Mouse (Mus musculus) lung, postnatal 10 days (tissue): Measurements from ENCODE around the gene Tfpi.
"Not testable (repeated sequence)": the region's sequence is repeated elsewhere in the genome, so short reads cannot be mapped to it uniquely, and the experiment has no call there.

Source experiments
- DNase-seq: peaks from one replicate; pipeline ENCODE4 v3.0.0; 2021

The Tfpi gene

DNA sequence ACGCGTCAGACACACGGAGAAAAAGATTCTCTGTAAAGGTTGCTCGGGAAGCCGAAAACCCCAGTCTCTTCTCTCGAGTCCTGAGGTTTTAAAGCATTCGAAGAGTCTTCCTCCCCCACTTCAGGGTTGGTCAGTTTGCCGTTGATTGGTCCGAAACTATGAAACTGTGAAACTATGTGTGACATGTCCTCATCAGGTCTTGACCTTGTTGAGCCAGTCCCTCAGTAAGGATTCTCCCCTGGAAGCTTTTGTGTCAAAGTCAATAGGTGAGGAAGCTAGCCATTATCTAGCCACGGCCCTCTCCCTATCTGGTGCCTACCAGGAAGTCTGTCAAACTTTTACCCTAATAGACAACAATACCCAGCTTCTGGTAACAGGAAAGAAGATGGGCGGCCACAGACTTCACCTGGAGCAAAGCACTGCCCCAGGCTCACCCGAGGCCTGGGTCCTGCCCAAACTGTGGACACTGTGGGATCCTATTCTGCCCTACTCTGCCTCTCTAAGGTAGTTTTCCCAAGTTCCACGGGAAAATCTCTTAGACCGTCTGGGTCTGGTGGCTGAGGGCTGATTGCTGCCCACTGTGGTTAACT is 2.5 kb downstream of the Tfpi start:
- no peak for DNase-seq

DNA sequence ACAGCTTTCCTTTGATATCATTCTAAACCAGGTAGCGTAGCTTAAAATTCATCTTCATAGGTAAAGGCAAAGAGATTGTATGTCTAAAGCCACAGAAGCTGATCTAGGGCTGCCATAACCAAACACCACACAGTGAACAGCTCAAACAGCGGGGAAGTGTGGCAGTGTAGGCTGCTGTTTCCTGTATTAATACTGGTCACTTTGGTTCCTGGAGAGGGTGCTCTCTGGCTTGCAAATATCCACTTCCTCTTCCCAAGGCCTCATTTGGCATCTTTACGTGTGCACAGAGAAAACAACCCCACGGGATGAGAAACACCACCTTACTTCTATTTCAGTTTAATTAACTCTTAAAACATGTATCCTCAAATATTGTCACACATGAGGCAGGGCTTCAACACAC is 9.2 kb downstream of the Tfpi start:
- DNase-seq: no peak

DNA sequence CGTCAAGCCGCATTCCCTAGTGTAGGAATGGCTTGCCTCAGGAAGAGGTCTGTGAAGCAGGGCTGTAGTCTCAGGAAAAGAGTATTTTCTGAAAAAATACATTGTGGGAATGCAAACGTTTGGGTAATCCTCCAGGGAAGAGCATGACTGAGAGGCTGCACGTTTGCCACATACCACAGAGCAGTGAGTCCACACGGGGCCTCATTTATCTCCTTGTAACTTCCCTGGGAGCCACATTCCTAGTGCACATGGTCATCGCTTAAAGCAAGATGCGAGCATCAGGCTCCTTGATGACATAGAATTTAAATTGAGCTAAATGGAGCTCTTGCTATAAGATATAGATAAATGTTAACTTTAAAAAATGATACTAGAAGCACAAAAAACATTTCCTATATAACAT is 11.6 kb downstream of the Tfpi start:
- no peak for DNase-seq

DNA sequence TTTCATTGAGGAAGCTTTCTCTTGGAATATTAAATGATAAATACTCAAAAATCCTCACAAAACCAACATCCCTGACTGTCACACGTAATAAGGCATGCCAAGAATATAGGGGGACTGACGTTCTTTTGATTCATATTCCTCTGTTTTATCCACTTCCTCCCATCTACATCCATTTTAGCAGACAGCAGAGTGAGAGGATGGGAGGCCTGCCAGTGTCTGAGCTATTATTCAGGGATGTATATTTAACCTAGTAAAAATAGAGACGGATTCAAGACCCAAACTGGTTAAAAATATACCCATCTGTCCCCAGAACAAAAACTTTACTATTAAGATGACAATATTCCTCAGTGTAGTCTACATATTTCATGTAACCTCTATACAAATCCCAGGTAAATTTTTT is 14.2 kb downstream of the Tfpi start:
- DNase-seq: no peak

DNA sequence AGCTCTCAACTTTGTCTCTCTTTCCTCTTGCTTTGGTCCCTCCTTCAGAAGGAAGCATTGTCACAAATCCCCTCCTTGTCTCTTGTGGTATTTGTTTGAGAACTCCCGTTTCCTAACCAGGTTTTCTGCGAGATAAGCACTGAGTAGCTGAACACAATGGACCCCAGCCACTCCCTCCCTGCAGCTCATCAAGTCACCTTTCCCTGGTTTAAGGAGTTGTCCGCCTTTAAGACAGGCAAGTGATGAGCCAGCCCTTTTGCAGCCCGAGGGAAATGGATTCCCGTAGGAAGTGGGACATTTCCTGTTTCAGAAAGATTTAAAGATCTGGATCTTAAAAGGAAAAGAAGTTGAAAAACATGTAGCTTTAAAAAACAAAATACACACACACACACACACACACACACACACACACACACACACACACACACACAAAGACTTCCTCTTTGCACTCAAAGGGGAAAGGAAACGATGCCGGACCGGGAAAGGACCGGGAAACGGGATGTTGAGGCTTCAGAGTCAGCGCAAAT is 16.9 kb downstream of the Tfpi start:
- peak; percentile 74 for DNase-seq

DNA sequence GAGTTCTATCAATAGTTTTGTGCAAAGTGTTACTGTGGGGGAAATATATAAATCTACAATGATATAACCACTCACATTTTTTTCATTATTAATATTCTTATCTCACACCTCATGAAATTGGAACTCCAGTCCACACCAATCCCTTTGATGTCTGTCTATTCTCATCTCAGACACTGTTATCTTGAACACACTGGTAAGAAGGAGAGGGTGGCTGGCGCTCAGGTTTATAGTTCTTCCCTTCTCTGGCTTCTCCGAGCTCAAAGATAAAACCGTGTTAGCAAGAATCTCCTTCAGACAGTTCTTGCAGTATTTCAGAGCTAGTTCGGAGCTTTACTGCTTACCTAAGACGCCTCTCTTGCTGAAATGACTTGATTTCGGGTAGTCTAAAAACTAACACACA is 19.4 kb downstream of the Tfpi start:
- no peak for DNase-seq

DNA sequence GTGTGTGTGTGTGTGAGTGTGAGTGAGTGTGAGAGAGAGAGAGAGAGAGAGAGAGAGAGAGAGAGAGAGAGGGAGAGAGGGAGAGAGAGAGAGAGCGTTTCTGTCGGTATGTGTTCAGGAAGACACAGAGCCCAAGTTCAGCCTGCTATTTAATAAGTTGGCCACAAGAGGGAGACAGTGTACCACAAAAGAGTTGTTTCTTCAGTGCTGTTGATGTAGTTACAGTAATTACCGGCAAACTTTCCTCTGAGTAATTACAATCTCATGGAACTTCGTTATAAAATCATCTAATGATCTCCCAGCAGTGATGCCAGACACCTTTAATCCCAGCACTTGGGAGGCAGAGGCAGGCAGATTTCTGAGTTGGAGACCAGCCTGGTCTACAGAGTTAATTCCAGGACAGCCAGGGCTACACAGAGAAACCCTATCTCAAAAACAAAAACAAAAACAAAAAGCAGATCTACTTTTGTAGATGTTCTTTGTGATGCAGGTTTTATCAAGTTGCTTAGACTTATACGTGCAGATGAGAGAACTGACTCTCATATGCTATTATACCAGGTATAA is 21.3 kb downstream of the Tfpi start:
- DNase-seq: peak; percentile 82

DNA sequence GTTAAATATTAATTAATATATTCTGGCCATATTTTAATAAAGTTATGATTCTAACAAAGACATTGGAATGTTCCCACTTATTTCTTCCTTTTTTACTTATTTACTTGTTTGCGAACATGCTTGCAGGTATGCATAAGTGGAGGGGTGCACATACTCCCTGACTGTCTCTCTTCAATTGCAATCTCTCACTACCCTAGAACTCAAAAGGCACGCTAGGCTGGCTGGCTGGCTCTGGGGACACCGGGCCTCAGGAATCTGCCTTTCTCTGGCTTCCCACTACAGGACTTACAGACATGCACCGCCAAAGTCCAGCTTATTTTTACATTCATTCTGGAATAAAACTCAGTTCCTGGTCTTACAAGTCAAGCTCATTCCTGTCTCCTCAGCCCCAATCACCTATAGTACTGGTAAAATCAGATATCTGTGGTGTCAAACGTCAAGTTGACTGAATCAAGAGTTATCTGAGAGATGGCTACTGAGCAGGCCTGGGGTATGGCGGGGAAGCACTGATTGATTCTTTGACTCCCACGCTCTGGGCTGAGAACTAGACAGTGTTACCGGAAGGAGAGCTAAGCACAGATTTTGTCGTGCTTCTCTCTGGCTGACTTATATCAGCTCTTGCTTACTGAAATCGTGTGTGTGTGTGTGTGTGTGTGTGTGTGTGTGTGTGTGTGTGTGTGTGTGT is 21.9 kb downstream of the Tfpi start:
- peak; percentile 14 for DNase-seq

DNA sequence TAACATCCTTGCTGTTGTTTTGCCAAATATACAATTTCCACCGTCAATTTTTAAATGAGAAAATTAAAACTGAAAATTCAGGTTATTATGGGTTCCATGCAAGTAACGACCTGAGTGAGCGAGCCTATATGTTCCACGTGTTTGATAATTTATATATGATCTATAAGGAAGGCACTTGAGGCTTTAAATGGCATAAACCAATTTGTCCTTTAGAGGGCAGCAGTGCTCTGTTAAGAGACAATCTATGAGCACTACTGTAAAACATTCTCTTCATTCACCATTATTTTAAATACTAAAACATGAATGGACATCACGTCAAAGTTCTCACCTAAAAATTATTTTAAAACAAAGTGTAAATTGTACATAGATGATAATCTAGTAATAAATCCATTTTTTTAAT is 22.5 kb downstream of the Tfpi start:
- DNase-seq: peak; percentile 53

DNA sequence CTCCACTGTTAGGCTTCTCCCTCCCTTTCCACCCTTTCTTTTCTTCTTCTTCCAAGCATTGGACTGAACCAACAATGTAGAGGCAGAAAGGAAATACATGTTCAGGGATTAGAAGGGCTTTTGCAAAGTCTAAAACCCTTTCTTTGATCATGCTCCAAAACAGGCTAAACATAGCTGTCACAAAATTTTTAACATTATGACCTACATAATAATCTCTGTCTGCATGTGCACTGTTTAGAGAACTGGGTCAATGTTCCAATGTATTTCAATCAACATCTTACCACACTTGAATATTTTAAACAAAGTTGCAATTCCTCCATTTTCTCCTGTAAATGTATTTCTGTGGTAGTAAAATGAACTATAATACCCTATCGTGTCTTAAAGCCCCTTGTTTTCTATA is 31.1 kb downstream of the Tfpi start:
- no peak for DNase-seq

DNA sequence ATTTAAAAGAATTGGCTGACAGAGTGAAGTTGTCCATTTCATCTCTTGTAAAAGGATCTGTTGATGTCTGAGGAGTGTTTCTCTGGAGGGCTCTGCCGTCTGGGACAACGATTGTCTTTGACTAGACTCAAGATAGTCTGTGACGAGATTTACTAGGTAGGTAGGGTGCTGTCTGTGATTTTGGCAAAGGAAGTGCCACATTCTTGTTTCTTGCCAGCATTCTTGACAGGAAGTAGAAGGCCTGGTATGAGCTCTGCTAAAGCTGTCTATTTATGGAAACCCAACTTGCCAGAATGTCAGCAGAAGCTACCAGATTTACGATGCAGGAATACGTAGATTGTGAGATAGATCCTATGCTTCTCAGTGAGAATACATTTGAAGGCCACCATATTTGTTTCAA is 34.6 kb downstream of the Tfpi start:
- no peak for DNase-seq

DNA sequence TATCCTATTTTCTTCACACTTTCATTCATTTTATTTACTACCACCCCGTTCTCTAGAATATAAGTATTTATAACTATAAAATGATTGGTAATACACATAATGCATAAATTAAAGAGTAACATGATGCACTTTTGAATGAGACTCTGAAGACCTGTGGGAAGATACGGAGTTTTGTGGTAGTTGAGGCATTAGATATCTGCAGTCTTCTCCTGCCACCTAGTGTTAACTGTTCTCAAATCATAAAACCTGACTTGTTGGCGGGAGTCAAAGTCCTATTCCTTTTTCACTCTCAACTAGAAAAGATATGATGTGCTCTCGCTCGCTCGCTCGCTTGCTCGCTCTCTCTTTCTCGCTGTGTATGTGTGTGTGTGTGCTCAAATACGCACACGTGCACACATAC is 46.9 kb downstream of the Tfpi start:
- DNase-seq: peak; percentile 64

DNA sequence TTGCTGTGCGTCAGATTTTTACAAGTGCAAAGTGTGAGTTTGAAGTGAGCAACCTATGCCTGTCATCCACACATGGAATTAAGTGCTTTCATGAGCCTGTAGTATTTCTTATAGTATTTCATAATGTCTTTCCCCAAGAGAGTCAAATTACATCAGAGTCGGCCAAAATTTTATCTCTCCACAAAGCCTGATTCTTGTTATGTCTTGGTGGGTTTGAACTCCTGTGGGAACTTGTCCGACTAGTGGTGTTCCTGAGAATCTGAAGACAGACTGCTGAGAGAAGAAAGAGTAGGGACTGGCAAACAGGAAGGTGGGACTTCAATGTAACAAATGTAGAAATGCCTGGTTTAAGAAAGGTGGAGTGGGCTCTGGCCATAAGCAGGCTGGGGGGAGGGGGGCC is 47.7 kb downstream of the Tfpi start:
- DNase-seq: no peak

DNA sequence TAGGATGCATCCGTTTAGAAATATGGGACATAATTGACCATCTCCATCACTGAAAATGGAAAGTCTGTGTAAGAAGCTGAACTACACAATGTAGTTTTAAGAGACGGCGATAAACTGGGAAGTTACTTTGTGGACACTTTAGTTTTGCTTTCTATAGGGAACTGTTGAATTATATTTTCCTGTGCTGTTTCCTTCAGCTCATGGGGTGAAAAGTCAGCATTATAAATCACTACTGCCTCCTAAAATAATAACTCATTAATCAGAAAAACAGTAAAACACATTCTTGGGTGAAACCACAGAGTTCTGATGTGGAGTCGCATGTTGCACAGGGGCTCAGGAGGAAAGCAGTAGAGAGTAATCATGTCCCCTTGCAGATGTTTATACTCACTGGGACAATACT is 50.0 kb downstream of the Tfpi start:
- no peak for DNase-seq

DNA sequence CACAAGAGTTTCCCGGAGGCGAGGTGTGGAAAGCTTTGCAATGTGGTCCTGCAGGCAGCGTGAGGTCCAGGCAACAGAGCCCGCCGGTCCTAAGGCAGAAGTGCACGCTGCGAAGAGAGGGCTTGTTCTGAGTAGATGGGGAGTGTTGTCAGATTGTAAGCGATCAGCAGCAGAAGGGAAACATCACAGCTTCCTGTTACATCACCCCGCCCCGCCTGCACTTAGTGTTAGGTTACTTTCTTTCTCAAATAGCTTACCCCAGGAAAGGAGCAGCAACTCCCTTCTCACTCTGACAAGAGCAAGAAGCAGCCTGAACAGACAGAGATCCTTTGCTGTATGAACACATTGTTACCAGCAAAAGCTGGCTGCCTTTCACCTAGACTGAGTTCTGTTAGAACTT is 51.4 kb downstream of the Tfpi start, which contains the start of gene Calcrl:
Calcrl (minus strand) TSS at position 274 of the 400 bp plus-strand sequence.
- peak; percentile 89 for DNase-seq

DNA sequence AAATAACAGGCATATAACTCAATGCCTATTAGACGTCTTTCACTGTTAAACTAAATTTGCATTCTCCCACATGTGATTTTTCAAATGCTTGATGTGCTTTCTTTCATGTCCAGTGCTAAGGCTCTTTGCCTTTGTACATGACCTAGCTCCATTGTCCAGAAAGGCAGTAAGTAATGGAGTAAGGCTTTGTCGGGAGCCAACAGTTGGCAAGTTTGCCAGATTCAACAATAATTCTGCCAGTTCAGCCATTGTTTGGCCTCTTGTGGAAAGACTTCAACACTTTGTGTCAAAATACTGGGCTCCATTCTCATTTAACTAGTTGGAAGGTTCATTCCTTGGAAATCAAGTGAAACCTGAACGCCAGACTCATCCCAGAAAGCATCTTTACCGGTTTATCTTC is 60.1 kb downstream of the Tfpi start:
- peak; percentile 24 for DNase-seq

DNA sequence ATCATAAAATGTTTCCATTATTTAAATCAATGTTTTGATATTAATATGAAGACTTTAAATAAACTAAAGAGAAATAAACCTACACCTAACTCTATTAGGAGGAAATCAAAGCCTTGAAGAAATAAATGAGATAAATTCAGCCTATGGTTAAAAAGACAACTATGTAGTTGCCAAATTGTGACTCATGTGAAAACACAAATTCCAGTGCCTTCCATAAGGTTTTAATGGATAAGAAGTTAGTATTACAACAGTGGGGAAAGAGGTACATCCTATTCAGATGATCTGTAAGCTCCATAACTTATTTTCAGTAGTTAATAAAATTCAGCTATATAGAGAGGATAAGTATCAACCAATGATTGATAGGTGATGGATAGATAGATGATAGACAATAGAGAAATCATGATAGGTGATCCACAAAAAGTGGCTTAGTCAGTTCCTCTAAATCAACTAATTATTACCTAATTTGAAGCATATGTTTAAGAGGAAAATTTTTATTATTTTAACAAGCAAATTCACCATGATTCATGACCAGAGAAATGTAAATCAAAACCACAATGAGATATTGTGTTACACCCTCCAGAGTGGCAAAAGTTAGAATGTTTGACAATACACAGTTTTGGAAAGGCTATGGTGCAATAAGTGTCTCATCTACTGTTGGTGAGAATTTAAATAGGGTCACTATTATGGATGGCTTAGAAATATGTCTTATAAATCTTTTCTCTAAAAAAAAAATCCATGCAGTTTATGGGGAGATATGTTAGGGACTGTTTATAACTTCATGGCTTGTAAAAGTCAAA is 66.6 kb downstream of the Tfpi start:
- DNase-seq: no peak

DNA sequence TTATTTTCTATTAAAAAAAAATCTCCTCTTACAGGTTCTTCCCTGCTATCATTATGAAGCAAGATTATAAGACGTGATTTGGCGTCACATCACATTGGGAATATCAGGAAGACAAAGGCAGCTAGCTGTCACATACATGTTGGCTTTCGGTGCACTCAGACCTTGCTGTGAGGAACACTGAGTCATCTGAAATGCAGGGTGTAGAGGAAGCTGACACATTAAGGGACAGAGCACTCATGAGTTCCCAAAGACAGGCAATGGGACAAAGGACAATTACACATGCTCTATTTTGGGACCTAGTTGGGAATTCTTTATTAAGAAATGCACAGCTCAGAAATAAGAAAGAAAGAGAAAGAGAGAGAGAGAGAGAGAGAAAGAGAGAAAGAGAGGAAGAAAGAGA is 71.7 kb downstream of the Tfpi start:
- DNase-seq: no peak

DNA sequence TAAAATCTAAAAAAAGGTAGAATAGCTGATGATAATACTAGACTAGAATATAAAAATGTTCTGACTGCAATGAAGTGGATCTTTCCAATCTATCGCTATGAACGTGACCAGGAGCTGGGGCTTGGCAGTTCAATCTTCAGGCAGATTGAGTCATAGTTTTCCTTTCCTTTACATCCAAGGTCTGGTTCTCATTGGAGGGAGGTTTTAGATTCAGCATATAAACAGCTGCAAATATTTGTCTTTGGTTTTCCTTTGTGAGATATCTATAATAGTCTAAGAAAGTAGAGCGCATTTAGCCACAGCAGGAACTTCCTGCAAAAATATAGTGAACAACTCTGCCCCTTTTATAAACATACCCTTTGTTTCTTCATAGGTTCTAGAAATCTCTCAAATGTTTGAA is 73.9 kb downstream of the Tfpi start:
- no peak for DNase-seq

DNA sequence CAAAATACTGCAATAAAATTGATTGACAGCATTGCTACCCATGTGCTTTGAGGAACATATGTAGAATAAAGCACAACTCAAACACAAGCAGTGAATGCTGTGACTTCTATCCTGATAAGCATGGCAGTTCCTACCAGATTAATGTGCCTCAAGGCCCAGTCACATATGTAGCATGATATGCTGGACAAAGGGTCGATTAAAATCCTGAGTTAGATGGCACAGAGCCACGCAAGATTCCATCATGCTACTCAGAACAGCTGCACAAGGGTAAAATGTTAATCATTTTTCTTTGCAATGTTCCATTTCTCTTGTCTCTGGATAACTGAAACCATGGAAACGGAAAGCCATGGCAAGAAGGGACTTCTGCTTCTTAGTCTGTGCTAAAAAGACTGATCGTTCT is 80.0 kb downstream of the Tfpi start:
- no peak for DNase-seq

DNA sequence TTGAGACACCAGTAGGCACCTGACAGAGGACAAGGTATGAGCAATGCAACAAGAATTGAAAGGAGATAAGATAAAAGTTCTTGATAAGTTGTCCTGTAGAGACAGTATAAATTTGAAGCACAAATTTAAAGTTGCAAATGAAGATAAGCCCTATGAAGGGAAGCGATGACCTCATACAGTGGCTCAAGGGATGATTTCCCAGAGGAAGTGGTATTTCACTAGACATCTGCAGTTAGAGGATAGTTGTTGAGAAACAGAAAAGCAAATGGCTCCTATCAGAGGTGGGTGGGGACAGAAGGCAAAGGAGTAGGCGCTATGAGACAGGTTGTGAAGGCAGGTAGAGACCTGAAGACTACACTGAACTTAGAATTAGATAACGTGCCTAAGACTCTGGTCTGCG is 83.3 kb downstream of the Tfpi start:
- DNase-seq: no peak

DNA sequence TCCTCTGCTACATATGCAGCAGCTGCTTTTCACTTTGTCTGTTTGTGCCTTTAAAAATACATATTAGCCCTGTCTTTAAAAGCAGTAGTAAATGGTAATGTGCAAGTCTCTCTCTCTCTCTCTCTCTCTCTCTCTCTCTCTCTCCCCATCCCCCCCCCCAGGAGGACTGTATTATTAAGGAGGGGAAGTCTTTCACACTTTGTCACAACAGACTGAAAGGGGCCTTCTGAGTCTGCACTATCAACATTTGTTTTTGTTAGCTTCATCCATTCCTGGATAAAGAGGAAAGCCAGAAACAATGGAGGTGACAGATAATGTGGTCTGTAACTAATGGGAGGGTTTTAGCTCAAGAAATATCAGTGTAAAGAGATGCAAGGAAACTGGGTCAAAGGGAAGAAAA is 87.5 kb downstream of the Tfpi start:
- DNase-seq: no peak

DNA sequence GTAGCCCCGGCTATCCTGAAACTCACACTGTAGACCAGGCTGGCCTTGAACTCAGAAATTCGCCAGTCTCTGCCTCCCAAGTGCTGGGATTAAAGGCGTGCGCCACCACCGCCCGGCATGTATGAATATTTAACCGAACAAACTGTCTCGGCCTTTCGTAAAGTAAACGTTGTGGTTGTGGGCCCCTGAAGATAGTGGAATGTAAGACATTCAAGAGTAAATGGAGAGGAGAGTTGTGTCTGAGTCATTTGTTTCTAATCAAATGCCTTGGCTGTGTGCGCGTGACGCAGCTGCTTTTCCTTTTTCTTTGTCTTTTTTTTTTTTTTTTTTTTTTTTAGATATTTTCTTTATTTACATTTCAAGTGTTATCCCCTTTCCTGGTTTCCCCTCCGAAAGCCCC is 88.0 kb downstream of the Tfpi start:
- not testable (repeated sequence) for DNase-seq

DNA sequence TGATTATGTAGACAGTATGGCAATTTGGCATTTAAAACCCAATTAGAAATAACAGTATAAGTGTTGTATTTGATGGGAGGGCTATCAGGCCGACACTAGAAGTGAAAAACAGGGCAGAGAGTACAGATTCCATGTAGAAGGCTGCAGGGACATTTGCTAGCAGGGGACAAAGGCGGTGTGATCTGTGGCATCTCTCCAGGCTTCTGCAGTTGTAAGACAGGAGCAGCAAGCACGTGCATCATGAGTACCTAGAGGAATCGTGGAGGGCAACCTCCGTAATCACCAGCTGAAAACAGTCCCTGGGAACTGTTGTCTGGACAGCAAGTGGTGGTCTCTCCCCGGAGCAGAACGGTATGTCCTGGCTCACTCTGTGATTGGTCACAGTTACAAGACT is 88.6 kb downstream of the Tfpi start:
- DNase-seq: peak; percentile 21
